ENCODE assay signal across 8 mouse cellular contexts in genomic region chr1:165735826-165736818, GRCm38 (mm10). TPM values are rescaled to one million over a fixed set of nuclear protein-coding genes. Genes with fewer than 3 reads are reported as not detected.
A peak's percentile ranks its signal among the peaks of the same experiment; 100 is the strongest.
DNase-seq lines count a peak whose midpoint lies in the region; ATAC-seq and TF ChIP-seq lines count a peak whose summit lies in the region.

No protein-coding gene starts in this region.

- TF ChIP-seq CTCF in cortical plate, adult 2 months (IDR thresholded peaks at IDR 0.05; ENCODE audit: extremely low read depth, insufficient read depth, low read length): peak; percentile 98

- H3K4me1 ChIP-seq in cortical plate, adult 2 months (ENCODE audit: control insufficient read depth, insufficient read depth, low read length): no peaks in the 10 kb centered on the region

- no peak for TF ChIP-seq POLR2A in cortical plate, adult 2 months (IDR thresholded peaks at IDR 0.05; ENCODE audit: extremely low read depth, insufficient read depth, low read length)

- peak; percentile 89 for DNase-seq in gastrocnemius, postnatal 10 days
- DNase-seq in induced T-regulatory cell, adult 2 months (ENCODE audit: low read depth): peak; percentile 94
- DNase-seq in left cerebral cortex, adult 8-10 months (ENCODE audit: low spot score in 2 of 2): peak; percentile 56 to 79
- DNase-seq in right cerebral cortex, postnatal 10 days (ENCODE audit: low spot score in 2 of 2): peak; percentile 89 to 92
- DNase-seq in urinary bladder, postnatal 14 days (ENCODE audit: low spot score): peak; percentile 91

- no peak overlapping the region for H3K4me3 ChIP-seq in cortical plate, adult 2 months (ENCODE audit: insufficient read depth, low read length)

- ATAC-seq in activated CD4-positive, CD25-positive, alpha-beta regulatory T cell, adult 4 months: peak; percentile 93
- ATAC-seq in megakaryocyte progenitor cell, adult 5-6 weeks (replicated peaks; ENCODE audit: poor library complexity): peak; percentile 84

- H3K27ac ChIP-seq in cortical plate, adult 2 months (ENCODE audit: insufficient read depth, low read length): no peak overlapping the region

RNA-seq across cellular contexts. Expression of gene Rcsd1, which starts 26.6 kb away (rescaled TPM):
- polyA plus RNA-seq in activated CD4-positive, CD25-positive, alpha-beta regulatory T cell, adult 4 months (2017; shearing (Covaris generic)): 100 to 1,000 TPM; 110 to 112 TPM
- polyA plus RNA-seq in cortical plate, adult 2 months (2012; rRNA removed): 6.0 TPM in 2 replicates
- total RNA-seq in gastrocnemius, postnatal 10 days (2021): 100 to 1,000 TPM; 128 to 138 TPM
- total RNA-seq in left cerebral cortex, adult 8-10 months (2022): 1 to 10 TPM; 5.5 to 8.2 (median 7.3) TPM
- total RNA-seq in megakaryocyte progenitor cell, adult 5-6 weeks (2015): 48.8 and 48.9 TPM in 2 replicates
- total RNA-seq in megakaryocyte progenitor cell, adult 5-6 weeks (2017): 110 and 111 TPM in 2 replicates

RNA-seq across cellular contexts. Expression of gene Creg1, which starts 27.4 kb away (rescaled TPM):
- polyA plus RNA-seq in activated CD4-positive, CD25-positive, alpha-beta regulatory T cell, adult 4 months (2017; shearing (Covaris generic)): 10 to 100 TPM; 24.1 to 24.2 TPM
- polyA plus RNA-seq in cortical plate, adult 2 months (2012; rRNA removed): 31.8 and 35.0 TPM in 2 replicates
- 10 to 100 TPM; 37.2 to 42.5 TPM for total RNA-seq in gastrocnemius, postnatal 10 days (2021)
- total RNA-seq in left cerebral cortex, adult 8-10 months (2022): 10 to 100 TPM; 32.5 to 44.4 (median 38.7) TPM
- total RNA-seq in megakaryocyte progenitor cell, adult 5-6 weeks (2015): 261 and 284 TPM in 2 replicates
- total RNA-seq in megakaryocyte progenitor cell, adult 5-6 weeks (2017): 96.7 and 120 TPM in 2 replicates

RNA-seq across cellular contexts. Expression of gene Cd247, which starts 52.4 kb away (rescaled TPM):
- 100 to 1,000 TPM; 370 TPM for polyA plus RNA-seq in activated CD4-positive, CD25-positive, alpha-beta regulatory T cell, adult 4 months (2017; shearing (Covaris generic))
- 0.21 and 0.34 TPM in 2 replicates for polyA plus RNA-seq in cortical plate, adult 2 months (2012; rRNA removed)
- total RNA-seq in gastrocnemius, postnatal 10 days (2021): 1 to 10 TPM; 1.6 to 1.9 TPM
- not detected for total RNA-seq in left cerebral cortex, adult 8-10 months (2022)
- total RNA-seq in megakaryocyte progenitor cell, adult 5-6 weeks (2015): 0.12 TPM in 1 of 2 replicates, not detected in the other
- total RNA-seq in megakaryocyte progenitor cell, adult 5-6 weeks (2017): 0.29 and 1.2 TPM in 2 replicates

Comparison
In these comparisons a context has a peak if more than half of its experiments do, and no peak if none do; other contexts are left out.
1. RNA of gene Rcsd1, which starts 26.6 kb away (total RNA-seq): 128 to 138 TPM in gastrocnemius, postnatal 10 days and 48.8 to 111 TPM in megakaryocyte progenitor cell, adult 5-6 weeks; 5.5 to 8.2 TPM in left cerebral cortex, adult 8-10 months; every median in the first group is over 4 times any median in the second.
2. Peak in every context shown above with its lines, with median percentiles within 50 percentile points of each other: DNase-seq.